Mouse (Mus musculus): ENCODE measurements at regions not wholly inside any gene's neighbourhood (a gene's known extent, or its start where the extent isn't known, plus 50 kb on each side); places are given as distances from the start of the nearest gene placed in this dataset.

DNA sequence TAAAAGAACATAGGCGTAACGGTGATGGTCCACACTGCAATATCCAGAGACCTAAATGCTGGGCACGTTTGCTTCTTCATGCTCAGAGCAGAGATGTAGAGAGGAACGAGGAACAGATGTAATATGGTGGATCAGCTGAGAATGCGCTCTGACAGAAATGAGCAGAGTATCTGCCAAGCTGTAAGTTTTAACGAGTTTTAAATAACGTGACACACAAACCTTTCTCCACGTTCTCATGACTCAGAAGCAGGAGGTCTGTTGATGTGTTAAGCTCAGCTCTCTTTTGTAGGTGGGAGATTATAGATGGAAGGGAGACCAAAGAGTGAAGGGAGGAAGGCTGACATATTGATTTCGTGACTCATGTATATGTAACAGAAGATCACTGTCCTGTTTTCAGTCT, 72.1 kb upstream of the 1700020N01Rik start:
- Histone ChIP-seq H3K4me1 (no peaks in the 10 kb centered on the region), H3K4me2 (replicated peaks) (no peak overlapping the region), H3K4me3 (no peak overlapping the region), H3K36me3 (no peaks in the 10 kb centered on the region), H3K9ac (no peak overlapping the region), H3K27ac (no peak overlapping the region), H3K9me3 (no peaks in the 10 kb centered on the region), H3K27me3 (no peaks in the 10 kb centered on the region)
- ATAC-seq (ENCODE audit: insufficient number of reproducible peaks, insufficient read depth, low FRiP score, low TSS enrichment): no peak
- WGBS: 82% methylated on average over 9 of the region's 9 CpGs

DNA sequence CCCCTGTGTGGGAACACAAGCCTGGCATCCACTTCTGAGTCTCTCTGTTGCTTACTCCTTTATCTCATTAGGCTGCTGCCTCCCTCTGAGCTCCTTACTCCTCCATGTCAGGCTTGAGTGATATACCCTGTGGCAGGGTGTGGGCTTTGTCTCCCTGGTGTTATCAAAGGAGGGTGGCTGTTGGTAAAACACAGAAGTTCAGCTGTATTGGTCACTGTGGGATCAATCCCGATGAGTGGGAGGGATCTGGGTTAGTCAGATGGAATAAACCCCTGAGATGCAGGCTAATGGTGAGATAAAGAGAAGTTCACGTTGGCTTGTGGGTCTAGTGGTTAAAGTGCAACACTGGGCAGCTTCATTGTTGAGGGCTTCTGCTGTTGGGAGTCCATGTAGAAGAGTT, 67.4 kb upstream of the 1700020N01Rik start:
- whole genome bisulfite sequencing: 66% methylated on average over 2 of the region's 2 CpGs
- ATAC-seq (ENCODE audit: insufficient number of reproducible peaks, insufficient read depth, low FRiP score, low TSS enrichment): no peak
- Histone ChIP-seq H3K4me3 (no peak overlapping the region), H3K9me3 (no peaks in the 10 kb centered on the region), H3K4me1 (no peaks in the 10 kb centered on the region), H3K27ac (no peak overlapping the region), H3K9ac (no peak overlapping the region), H3K27me3 (no peaks in the 10 kb centered on the region), H3K36me3 (no peaks in the 10 kb centered on the region), H3K4me2 (replicated peaks) (no peak overlapping the region)

DNA sequence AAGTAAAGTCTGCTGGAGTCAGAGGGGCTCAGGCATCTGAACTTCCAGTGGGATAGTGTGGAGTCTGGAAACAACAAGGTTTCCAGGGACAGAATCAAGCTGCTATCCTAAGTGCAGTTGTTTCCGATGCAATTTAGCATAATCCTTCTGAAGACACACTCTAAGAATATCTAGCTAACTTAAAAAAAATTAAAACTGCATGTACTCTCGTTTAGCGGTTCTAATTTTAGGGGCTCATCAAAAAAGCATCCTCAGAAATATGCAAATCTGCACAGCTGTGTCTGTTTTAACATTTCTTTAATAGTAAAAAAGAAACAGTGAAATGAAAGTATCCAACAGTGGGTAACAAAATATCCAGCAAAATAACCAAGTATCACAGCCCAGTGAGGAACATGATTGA, 64.5 kb upstream of the 1700020N01Rik start:
- H3K4me2 ChIP-seq (replicated peaks): no peak overlapping the region
- no peak for ATAC-seq (ENCODE audit: insufficient number of reproducible peaks, insufficient read depth, low FRiP score, low TSS enrichment)
- H3K4me1 ChIP-seq: no peaks in the 10 kb centered on the region
- no peak overlapping the region for H3K9ac ChIP-seq
- no peak overlapping the region for H3K27ac ChIP-seq
- WGBS: 78% methylated on average over 3 of the region's 3 CpGs
- no peaks in the 10 kb centered on the region for H3K9me3 ChIP-seq
- H3K4me3 ChIP-seq: no peak overlapping the region
- H3K27me3 ChIP-seq: no peaks in the 10 kb centered on the region
- no peaks in the 10 kb centered on the region for H3K36me3 ChIP-seq

DNA sequence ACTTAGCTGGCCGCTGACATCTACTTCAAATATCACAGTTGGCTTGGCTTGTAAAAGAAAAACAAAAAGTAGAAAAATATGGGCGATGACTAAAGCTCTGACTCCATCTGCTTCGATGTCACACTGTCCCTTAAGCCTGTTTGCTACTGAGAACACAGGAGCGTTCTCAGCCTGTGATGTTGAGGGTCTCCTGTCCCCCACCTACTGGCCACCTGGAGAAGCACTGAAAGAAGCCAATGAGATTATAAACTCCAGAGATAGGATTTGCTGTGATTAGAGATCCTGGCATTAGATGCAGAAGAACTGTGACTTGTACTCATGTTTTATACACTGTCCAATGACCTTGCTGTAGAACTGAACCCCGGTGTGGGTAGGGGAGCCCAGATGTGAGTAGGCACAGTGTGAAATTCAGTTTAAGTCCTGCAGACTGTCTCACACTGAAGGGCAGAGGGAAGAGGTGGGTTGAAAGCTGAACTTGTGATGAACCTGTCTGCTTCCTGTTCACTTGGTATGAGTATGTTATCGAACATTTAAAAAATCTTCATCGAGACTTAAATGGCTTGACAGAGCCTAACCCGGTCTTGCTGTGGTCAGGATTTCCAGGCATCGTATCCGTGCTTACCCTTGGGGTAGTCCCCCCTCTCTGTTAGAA, 63.7 kb upstream of the 1700020N01Rik start:
- Histone ChIP-seq H3K4me3 (no peak overlapping the region), H3K36me3 (no peaks in the 10 kb centered on the region), H3K27me3 (no peaks in the 10 kb centered on the region), H3K27ac (no peak overlapping the region), H3K4me1 (no peaks in the 10 kb centered on the region), H3K9me3 (no peaks in the 10 kb centered on the region), H3K9ac (no peak overlapping the region), H3K4me2 (replicated peaks) (no peak overlapping the region)
- no peak for ATAC-seq (ENCODE audit: insufficient number of reproducible peaks, insufficient read depth, low FRiP score, low TSS enrichment)
- WGBS: 70% methylated on average over 10 of the region's 10 CpGs

DNA sequence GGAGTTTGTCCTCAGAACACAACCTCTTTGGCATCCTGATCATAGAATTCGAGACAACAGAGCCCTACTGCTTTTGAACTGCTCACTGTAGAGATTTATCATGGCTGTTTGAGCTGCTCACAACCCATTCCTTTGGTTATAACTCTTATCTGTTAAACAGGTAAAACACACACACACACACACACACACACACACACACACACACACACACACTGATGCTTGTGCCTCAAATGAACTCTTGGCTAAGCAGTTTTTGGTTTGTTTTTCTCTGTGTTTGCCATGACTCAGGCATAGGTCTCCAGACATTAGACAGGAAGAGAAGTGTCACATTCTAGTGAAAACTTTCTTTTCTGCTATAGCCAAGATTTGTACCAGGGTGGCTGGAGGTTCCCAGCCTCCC, 60.8 kb upstream of the 1700020N01Rik start:
- Histone ChIP-seq H3K4me3 (no peak overlapping the region), H3K9me3 (no peaks in the 10 kb centered on the region), H3K27me3 (no peaks in the 10 kb centered on the region), H3K27ac (no peak overlapping the region), H3K4me1 (no peaks in the 10 kb centered on the region), H3K36me3 (no peaks in the 10 kb centered on the region), H3K4me2 (replicated peaks) (no peak overlapping the region), H3K9ac (no peak overlapping the region)
- no peak for ATAC-seq (ENCODE audit: insufficient number of reproducible peaks, insufficient read depth, low FRiP score, low TSS enrichment)
- WGBS: 73% methylated on average over 1 of the region's 1 CpGs

DNA sequence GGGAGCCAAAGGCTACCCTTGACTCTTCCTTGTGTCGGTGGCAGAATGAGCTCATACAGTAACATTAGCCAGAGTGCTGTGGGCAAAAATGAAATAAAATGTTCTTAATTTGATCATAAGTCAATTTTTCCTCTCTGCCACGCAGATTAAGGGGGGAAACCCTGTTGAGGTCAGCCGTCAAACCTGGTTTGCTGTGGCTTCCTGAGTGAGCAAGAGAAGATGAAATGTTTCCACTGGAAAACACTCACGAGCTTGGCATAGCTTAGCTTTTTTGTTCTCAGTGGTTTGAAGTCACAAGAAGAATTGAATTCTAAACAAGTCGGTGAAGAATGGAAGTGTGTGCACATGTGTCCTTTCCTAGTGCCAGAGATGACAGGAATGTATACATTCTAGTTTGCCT, 57.3 kb upstream of the 1700020N01Rik start:
- no peaks in the 10 kb centered on the region for H3K4me1 ChIP-seq
- no peak overlapping the region for H3K4me2 ChIP-seq (replicated peaks)
- ATAC-seq (ENCODE audit: insufficient number of reproducible peaks, insufficient read depth, low FRiP score, low TSS enrichment): no peak
- H3K9ac ChIP-seq: no peak overlapping the region
- no peaks in the 10 kb centered on the region for H3K9me3 ChIP-seq
- H3K27ac ChIP-seq: no peak overlapping the region
- no peaks in the 10 kb centered on the region for H3K36me3 ChIP-seq
- no peak overlapping the region for H3K4me3 ChIP-seq
- WGBS: 64% methylated on average over 5 of the region's 5 CpGs
- H3K27me3 ChIP-seq: no peaks in the 10 kb centered on the region

DNA sequence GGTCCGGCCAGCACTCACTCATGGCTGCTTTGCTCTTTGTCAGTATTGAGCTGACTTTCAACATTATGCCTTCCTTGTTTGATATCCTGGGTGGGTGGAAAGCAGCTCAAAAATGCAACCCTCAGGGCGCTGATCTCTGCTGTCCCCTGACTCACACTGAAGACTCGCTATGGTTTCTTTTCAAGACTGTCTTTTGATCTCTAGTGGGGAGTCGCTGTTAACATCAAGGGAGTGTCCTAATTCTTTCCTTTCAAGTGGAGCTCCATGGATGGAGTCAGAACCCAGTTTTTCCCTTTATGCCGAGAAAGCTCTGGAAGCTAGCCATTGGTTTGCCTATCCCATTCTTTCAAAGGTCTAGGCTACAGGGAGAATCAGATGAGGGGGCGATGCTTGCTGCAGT, 54.5 kb upstream of the 1700020N01Rik start:
- no peak overlapping the region for H3K4me2 ChIP-seq (replicated peaks)
- H3K9me3 ChIP-seq: no peaks in the 10 kb centered on the region
- no peaks in the 10 kb centered on the region for H3K4me1 ChIP-seq
- H3K36me3 ChIP-seq: no peaks in the 10 kb centered on the region
- H3K27me3 ChIP-seq: no peaks in the 10 kb centered on the region
- no peak for ATAC-seq (ENCODE audit: insufficient number of reproducible peaks, insufficient read depth, low FRiP score, low TSS enrichment)
- H3K9ac ChIP-seq: no peak overlapping the region
- H3K4me3 ChIP-seq: no peak overlapping the region
- 55% methylated on average over 6 of the region's 6 CpGs for WGBS
- H3K27ac ChIP-seq: no peak overlapping the region

All from embryonic facial prominence, embryonic 12.5 days (tissue).